Mouse (Mus musculus): ENCODE measurements around the gene Prtn3. TPM values are rescaled to one million over a fixed set of nuclear protein-coding genes. Genes with fewer than 3 reads are reported as not detected.

Prtn3 gene
- polyA plus RNA-seq, 1 experiment from 2014 or later: 12.8 TPM

DNA sequence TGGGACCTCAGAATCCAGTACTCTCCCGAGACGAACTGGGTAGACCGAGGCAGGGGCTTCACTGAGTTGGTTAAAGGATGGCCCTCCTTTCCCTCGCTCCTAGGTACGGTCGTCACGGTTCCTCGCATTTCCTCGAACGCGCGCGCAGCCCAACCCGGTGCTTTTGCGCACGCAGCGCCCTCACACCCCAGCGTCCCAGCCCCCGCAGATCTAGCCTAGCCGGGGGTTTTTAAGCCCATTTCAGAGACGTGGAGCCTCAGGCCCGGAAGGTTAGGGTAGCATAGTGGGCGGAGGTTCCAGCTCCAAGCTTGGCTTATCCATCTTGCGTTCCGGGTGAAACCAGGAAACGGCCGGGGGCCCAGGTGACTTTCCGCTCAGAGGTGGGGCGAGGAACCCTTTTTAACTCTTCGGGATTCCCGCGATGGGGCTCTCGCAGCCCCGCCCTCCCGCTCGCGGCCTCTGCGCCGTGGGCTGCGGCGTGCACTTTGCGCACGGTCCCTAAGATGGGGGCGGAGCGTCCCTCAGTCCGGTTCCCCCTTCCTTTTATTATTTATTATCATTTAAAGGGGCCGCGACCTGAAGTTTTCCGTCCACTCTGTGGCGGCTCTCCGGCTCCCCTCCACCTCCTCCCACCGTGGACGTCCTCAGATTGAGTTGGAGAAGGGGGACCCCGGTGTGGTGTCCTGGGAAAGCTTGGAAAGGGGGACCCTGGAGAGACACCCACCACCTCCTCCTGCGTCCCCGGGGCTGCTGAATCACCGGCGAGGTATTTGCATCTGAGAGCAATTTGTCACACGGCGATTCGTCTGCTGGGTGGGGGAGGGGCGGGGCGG, 52.4 kb downstream of the Prtn3 start, which contains the start of gene Arid3a:
Arid3a (plus strand) TSS at position 553 of the 833 bp plus-strand sequence.
- H3K9me3 ChIP-seq (replicated peaks): no peaks in the 10 kb centered on the region
- H3K27ac ChIP-seq: peak within 1 kb of the TSS; percentile 89
- H3K36me3 ChIP-seq (ENCODE audit: poor library complexity, severe bottlenecking): peaks cover 13% of the 10 kb centered on the region
- H3K4me3 ChIP-seq: peak within 1 kb of the TSS; percentile 98
- WGBS: under 1% methylated on average over 63 of the region's 63 CpGs
- peak within 1 kb of the TSS; percentile 88 for H3K9ac ChIP-seq
- ATAC-seq: peak; percentile 85
- H3K4me1 ChIP-seq: peaks cover 34% of the 10 kb centered on the region
- H3K4me2 ChIP-seq: peak within 1 kb of the TSS; percentile 93
- H3K27me3 ChIP-seq: peaks cover 26% of the 10 kb centered on the region

DNA sequence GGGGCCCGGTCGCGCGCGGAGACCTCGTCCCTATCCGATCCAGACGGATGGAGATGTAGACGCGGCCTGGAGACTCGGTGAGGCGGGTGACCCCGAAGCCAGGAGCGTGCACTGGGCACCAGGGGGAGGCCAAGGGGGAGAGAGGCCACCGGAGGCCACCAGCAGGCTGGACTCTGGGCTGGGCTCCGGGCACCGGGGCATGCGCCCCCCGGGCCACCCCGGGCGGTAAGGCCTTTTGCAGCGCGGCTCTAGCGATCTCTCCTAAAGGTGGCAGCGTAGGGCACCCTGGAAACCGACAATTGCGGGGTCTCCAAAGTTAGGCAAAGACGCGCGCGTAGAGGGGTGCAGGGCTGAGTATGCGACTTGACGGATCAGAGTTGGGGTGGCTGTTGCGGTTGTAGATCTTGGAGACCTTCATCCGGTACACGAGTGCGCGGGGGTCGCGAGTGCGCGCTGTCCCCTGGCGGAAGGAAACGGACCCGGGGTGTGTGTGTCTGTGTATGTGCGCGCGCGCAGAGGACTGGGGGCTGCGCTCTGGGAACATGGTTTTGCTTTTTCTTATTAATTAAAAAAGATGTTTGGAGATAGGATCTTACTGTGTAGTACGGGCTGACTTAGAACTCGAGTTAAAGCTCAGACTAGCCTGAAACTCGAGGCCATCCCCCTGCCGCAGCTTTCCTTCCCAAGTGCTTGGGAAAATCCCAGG, 53.2 kb downstream of the Prtn3 start:
- ATAC-seq: peak; percentile 39
- Histone ChIP-seq H3K4me3 (peak overlapping the region; percentile 98), H3K9me3 (replicated peaks) (no peaks in the 10 kb centered on the region), H3K27me3 (peaks cover 18% of the 10 kb centered on the region), H3K4me2 (peak overlapping the region; percentile 93), H3K27ac (peak overlapping the region; percentile 89), H3K4me1 (peaks cover 34% of the 10 kb centered on the region), H3K9ac (peak overlapping the region; percentile 88), H3K36me3 (ENCODE audit: poor library complexity, severe bottlenecking) (peaks cover 21% of the 10 kb centered on the region)
- under 1% methylated on average over 54 of the region's 54 CpGs for WGBS

DNA sequence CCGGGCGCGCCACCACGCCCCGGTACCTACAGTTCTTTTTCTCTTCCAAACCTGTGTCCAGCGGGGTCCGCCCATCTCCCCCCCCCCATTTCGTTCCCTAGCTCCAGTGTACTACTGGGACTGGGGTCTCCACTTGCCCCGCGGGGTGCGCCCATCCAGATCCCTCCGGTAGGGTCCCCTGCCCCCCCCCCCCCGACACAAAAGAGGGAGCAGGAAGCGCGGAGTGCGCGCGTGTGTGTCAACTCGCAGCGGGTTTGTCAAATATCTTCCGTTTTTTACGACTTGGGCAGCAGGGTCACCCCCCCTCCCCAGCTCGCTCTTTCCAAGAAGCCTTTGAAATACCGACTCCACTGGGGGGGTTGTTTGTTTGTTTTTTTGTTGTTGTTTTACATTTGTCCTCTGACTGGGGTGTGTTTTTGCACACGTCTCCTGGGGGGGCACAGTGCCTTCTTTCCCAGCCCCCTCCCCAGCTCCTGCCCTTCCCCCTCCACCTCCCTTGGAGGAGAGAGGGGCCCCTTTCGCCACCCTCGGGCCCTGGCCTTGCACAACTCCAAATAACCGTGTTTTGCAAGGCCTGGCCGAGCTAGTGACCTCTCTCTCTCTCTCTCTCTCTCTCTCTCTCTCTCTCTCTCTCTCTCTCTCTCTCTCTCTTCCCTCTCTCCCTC, 53.9 kb downstream of the Prtn3 start:
- WGBS: 2% methylated on average over 29 of the region's 29 CpGs
- peak overlapping the region; percentile 98 for H3K4me3 ChIP-seq
- H3K4me2 ChIP-seq: peak overlapping the region; percentile 93
- H3K27me3 ChIP-seq: peaks cover 11% of the 10 kb centered on the region
- peaks cover 26% of the 10 kb centered on the region for H3K36me3 ChIP-seq (ENCODE audit: poor library complexity, severe bottlenecking)
- H3K4me1 ChIP-seq: peaks cover 39% of the 10 kb centered on the region
- no peak for ATAC-seq
- peak overlapping the region; percentile 89 for H3K27ac ChIP-seq
- no peaks in the 10 kb centered on the region for H3K9me3 ChIP-seq (replicated peaks)
- H3K9ac ChIP-seq: peak overlapping the region; percentile 88

DNA sequence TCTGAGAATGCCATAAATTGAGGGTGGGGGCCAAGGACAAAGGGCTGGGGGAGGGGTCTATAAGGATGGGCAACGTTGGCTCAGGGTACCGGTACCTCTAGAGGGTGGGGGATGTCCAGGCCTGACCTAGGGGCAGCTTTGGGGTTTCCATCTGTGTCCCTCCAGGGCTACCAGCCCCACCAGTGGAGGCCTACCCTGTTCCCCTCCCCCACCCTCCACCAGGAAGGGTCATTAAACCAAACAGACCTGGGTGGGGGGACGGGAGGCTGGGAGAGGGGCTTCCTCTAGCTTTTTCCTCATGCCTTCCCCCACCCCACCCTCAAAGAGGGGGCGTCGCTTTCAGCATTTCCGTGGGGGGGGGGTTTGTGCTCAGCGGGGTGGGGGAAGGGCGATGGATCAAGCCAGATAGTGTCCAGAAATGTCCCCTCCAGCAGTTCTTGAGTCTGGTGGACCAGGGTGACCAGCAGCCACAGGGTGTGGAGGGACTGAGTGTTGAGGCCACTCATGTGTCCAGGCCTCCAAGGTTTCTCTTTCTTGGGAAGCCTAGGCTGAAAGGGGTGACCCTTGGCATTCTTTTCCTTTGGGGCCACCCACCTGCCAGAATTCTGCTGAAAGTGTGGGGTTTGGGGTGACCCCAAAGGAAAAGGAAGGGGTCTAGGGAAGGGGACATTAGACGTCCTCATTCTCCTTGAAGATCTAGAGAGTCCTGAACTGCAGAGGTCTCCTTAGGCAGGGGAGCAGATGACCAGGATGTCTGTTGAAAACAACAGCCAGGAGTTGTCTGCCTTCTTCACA, 54.8 kb downstream of the Prtn3 start:
- Histone ChIP-seq H3K4me2 (peak overlapping the region; percentile 93), H3K4me3 (peak overlapping the region; percentile 98), H3K9me3 (replicated peaks) (no peaks in the 10 kb centered on the region), H3K4me1 (peaks cover 42% of the 10 kb centered on the region), H3K27me3 (peaks cover 2% of the 10 kb centered on the region), H3K27ac (peak overlapping the region; percentile 57), H3K36me3 (ENCODE audit: poor library complexity, severe bottlenecking) (peaks cover 26% of the 10 kb centered on the region), H3K9ac (peak overlapping the region; percentile 60)
- ATAC-seq: no peak
- WGBS: 39% methylated on average over 9 of the region's 9 CpGs

DNA sequence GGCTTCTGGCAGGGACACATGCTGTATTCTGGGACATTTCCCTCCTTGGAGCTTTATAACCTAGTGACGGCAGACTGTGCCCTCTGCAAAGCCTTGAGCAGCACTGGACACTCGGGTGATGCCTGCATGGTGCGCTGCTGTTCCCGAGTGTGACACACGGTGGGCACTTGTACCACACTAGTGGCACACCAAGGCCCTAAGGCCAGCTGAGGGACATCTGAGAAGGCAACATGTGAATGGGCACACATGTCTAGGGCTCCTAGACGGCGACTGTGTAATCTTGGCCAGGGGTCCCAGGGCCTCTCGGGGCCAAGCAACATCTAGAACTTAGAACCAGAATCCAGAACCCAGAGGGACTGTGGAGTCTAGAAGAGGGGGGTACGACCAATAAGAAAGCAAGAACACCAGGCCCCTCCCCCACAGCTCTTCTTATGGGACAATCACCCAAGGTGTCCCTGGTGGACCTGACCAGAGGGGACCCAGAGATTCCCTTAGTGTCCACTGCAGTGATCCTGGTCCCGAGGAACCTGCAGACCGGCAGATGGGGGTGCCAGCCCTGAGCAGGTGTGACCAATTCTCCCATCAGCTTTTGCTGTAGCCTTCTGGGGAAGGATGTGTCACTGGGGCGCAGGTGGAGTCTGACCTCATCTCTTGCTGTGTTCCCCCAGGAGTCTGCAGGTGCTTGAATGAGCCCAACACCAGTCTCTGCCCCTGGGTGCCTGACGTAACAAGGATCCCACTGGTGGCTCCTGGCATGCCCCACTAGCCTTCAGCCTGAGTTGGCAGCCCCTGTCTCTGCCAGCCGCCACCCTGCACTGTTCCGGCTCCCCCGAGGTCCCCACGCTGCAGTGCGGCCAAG, 55.9 kb downstream of the Prtn3 start:
- WGBS: 88% methylated on average over 18 of the region's 18 CpGs
- no peaks in the 10 kb centered on the region for H3K9me3 ChIP-seq (replicated peaks)
- H3K4me1 ChIP-seq: peaks cover 46% of the 10 kb centered on the region
- no peaks in the 10 kb centered on the region for H3K27me3 ChIP-seq
- ATAC-seq: no peak
- H3K4me2 ChIP-seq: 0 out of 2 replicates have a peak overlapping the region, but pooled peaks have one; percentile 93
- no peak overlapping the region for H3K4me3 ChIP-seq
- H3K36me3 ChIP-seq (ENCODE audit: poor library complexity, severe bottlenecking): peaks cover 26% of the 10 kb centered on the region
- H3K9ac ChIP-seq: no peak overlapping the region
- H3K27ac ChIP-seq: 0 out of 2 replicates have a peak overlapping the region, but pooled peaks have one; percentile 57

DNA sequence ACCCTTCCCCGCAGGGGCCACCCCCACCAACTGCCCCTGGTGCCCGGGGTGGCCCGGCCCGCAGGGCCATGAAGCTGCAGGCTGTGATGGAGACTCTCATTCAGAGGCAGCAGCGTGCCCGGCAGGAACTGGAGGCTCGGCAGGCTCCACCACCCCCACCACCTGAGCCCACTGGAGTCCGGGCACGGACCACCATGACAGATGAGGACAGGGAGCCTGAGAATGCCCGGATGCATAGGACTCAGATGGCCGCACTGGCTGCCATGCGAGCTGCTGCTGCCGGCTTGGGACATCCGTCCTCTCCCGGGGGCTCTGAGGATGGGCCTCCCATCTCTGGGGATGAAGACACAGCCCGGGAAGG, 56.5 kb downstream of the Prtn3 start:
- no peak for ATAC-seq
- Histone ChIP-seq H3K36me3 (ENCODE audit: poor library complexity, severe bottlenecking) (peaks cover 26% of the 10 kb centered on the region), H3K4me1 (peaks cover 43% of the 10 kb centered on the region), H3K27ac (no peak overlapping the region), H3K4me2 (no peak overlapping the region), H3K9ac (no peak overlapping the region), H3K9me3 (replicated peaks) (no peaks in the 10 kb centered on the region), H3K27me3 (no peaks in the 10 kb centered on the region), H3K4me3 (no peak overlapping the region)
- WGBS: 87% methylated on average over 16 of the region's 16 CpGs

DNA sequence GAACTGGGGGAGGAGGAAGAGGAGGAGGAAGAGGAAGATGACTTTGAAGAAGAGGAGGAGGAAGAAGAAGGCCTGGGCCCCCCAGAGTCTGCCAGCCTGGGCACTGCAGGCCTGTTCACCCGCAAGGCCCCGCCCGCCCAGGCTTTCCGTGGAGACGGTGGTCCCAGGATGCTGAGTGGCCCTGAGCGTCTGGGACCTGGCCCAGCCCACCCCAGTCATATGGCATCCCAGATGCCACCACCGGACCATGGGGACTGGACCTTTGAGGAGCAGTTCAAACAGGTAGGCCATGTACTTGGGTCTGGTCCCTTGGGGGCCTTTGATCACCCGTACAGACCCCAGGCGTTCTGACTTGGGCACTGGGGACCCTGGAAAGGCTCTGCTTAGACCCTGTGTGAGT, 57.5 kb downstream of the Prtn3 start:
- Histone ChIP-seq H3K36me3 (ENCODE audit: poor library complexity, severe bottlenecking) (peaks cover 26% of the 10 kb centered on the region), H3K27me3 (no peaks in the 10 kb centered on the region), H3K4me1 (peaks cover 41% of the 10 kb centered on the region), H3K27ac (no peak overlapping the region), H3K9ac (no peak overlapping the region), H3K4me3 (no peak overlapping the region), H3K4me2 (no peak overlapping the region), H3K9me3 (replicated peaks) (no peaks in the 10 kb centered on the region)
- no peak for ATAC-seq
- WGBS: 92% methylated on average over 9 of the region's 9 CpGs

DNA sequence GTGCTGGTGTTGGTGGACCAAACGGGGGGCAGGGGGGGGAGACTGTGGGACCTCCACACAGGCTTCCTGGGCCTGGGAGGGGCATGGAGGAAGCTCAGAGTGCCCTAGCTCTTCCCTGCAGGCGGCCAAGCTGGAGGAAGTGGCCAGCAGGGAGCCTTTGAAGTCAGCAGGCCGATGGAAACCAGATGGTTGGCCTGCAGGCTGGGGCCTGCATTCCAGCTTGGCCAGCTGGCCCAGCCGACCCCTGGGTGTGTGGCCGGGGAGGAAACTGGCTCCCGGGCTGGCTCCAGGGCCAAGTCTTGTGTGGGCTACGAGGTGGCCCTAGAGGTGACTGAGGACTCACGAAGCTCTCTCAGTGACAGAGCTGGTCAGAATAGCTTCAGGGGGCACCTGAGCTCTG, 58.5 kb downstream of the Prtn3 start:
- Histone ChIP-seq H3K4me3 (no peak overlapping the region), H3K36me3 (ENCODE audit: poor library complexity, severe bottlenecking) (peaks cover 26% of the 10 kb centered on the region), H3K4me2 (peak overlapping the region; percentile 22), H3K27me3 (no peaks in the 10 kb centered on the region), H3K9ac (peak overlapping the region; percentile 37; the same call in 1 of the 2 replicates), H3K4me1 (peaks cover 48% of the 10 kb centered on the region), H3K27ac (peak overlapping the region; percentile 25; the same call in 1 of the 2 replicates), H3K9me3 (replicated peaks) (no peaks in the 10 kb centered on the region)
- WGBS: 26% methylated on average over 8 of the region's 8 CpGs
- no peak for ATAC-seq
